Mouse (Mus musculus): ENCODE measurements at regions not wholly inside any gene's neighbourhood (a gene's known extent, or its start where the extent isn't known, plus 50 kb on each side); places are given as distances from the start of the nearest gene placed in this dataset.

- DNase-seq (ENCODE audit: low spot score): no peak
Measured at GRCm38 (mm10) chr1:144699790-144700189, 75.4 kb downstream of the Rgs18 start.

- DNase-seq (ENCODE audit: low spot score): no peak
Measured at GRCm38 (mm10) chr1:144695253-144695652, 80.0 kb downstream of the Rgs18 start.

GRCm38 (mm10) chr1:144690340-144690739 lies 84.9 kb downstream of the Rgs18 start:
- DNase-seq (ENCODE audit: low spot score): no peak

- peak; percentile 7 for DNase-seq (ENCODE audit: low spot score)
Measured at GRCm38 (mm10) chr1:144682118-144682517, 93.1 kb downstream of the Rgs18 start.

- DNase-seq (ENCODE audit: low spot score): no peak
Measured at GRCm38 (mm10) chr1:144667450-144667849, 100.0 kb upstream of the Rgs21 start.

- no peak for DNase-seq (ENCODE audit: low spot score)
Measured at GRCm38 (mm10) chr1:144656237-144656636, 88.8 kb upstream of the Rgs21 start.

- no peak for DNase-seq (ENCODE audit: low spot score)
Measured at GRCm38 (mm10) chr1:144626421-144626820, 59.0 kb upstream of the Rgs21 start.
